Mouse (Mus musculus) R1 (cell line): ENCODE measurements at regions not wholly inside any gene's neighbourhood (a gene's known extent, or its start where the extent isn't known, plus 50 kb on each side); places are given as distances from the start of the nearest gene placed in this dataset.

Experiments
- DNase-seq: peaks from one replicate; pipeline ENCODE4 v3.0.0-alpha.2; 2018; ENCODE audit warnings: low read depth, low spot score

GRCm38 (mm10) chr3:158824643-158825042 lies 262.6 kb upstream of the Lrrc7 start:
- DNase-seq: no peak

- peak; percentile 3 for DNase-seq
These were observed 215.6 kb upstream of the Lrrc7 start for GRCm38 (mm10) chr3:158777661-158778060.
